Mouse (Mus musculus) hindbrain, embryonic 11.5 days (tissue): ENCODE measurements around the gene Insc. TPM values are rescaled to one million over a fixed set of nuclear protein-coding genes. Genes with fewer than 3 reads are reported as not detected.

ENCODE experiments used
- ATAC-seq: fragments of 200-750 bp; cut with Nextera tagmentation; 2 replicates; pipeline ENCODE4 v1.8.0; 2017; ENCODE audit warnings: mild to moderate bottlenecking, moderate TSS enrichment, moderate library complexity; ENCODE audit not compliant: low FRiP score
- DNase-seq: peaks from one replicate; pipeline ENCODE4 v3.0.0-alpha.2; 2015; ENCODE audit warnings: low spot score
- H3K27ac ChIP-seq: fragments of 300-500 bp; sonication (generic); 2 replicates; pipeline ENCODE4 v1.5.1; 2014; ENCODE audit warnings: mild to moderate bottlenecking, low read depth, low read length
- H3K27me3 ChIP-seq: fragments of 300-500 bp; sonication (generic); 2 replicates; pipeline ENCODE4 v1.6.1; 2014; ENCODE audit warnings: mild to moderate bottlenecking, low read length, moderate library complexity, mixed read lengths; ENCODE audit not compliant: control insufficient read depth, insufficient read depth
- H3K36me3 ChIP-seq: fragments of 300-500 bp; sonication (generic); 2 replicates; pipeline ENCODE4 v1.6.1; 2014; ENCODE audit warnings: mild to moderate bottlenecking, low read length, moderate library complexity, mixed read lengths; ENCODE audit not compliant: control insufficient read depth, insufficient read depth
- H3K4me1 ChIP-seq: fragments of 300-500 bp; sonication (generic); replicated peaks from 2 replicates; pipeline ENCODE4 v1.6.1; 2014; ENCODE audit warnings: low read length, mixed read lengths; ENCODE audit not compliant: control insufficient read depth, insufficient read depth
- H3K4me2 ChIP-seq: fragments of 300-500 bp; sonication (generic); replicated peaks from 2 replicates; pipeline ENCODE4 v1.6.1; 2014; ENCODE audit warnings: mild to moderate bottlenecking, low read depth, low read length
- H3K4me3 ChIP-seq: fragments of 300-500 bp; sonication (generic); 2 replicates; pipeline ENCODE4 v1.5.1; 2014; ENCODE audit warnings: low read depth, low read length
- H3K9ac ChIP-seq: fragments of 300-500 bp; sonication (generic); 2 replicates; pipeline ENCODE4 v1.6.1; 2014; ENCODE audit warnings: low read depth, low read length
- H3K9me3 ChIP-seq: fragments of 300-500 bp; sonication (generic); 2 replicates; pipeline ENCODE4 v1.6.1; 2016; ENCODE audit warnings: low read length; ENCODE audit not compliant: control insufficient read depth
- WGBS: fragments of 180-500 bp; shearing (Covaris S2); extraction: QIAGEN DNeasy Blood & Tissue Kit; methylation state at CpG from one replicate; pipeline ENCODE4 v1.1.7; 2014; 5-methylcytosine and 5-hydroxymethylcytosine counted together
- polyA plus RNA-seq: library from polyadenylated mRNA; unstranded; fragments of >200 nt; fragmentation: Nextera tagmentation; extraction: Ambion mirVana; gene quantifications from 2 replicates; pipeline ENCODE4 v1.2.1, GENCODE M21; 2014

The Insc gene
- 7.5 and 10.9 TPM in 2 replicates for polyA plus RNA-seq

GRCm38 (mm10) chr7:114743022-114743780 lies at the start of gene Insc:
Insc (plus strand) TSS chr7:114743694.
- Histone ChIP-seq H3K4me1 (no peaks in the 10 kb centered on the region; the same call in 1 of the 2 replicates), H3K27me3 (no peaks in the 10 kb centered on the region), H3K4me3 (no peak within 1 kb of the TSS), H3K4me2 (no peak within 1 kb of the TSS), H3K9me3 (no peaks in the 10 kb centered on the region), H3K27ac (no peak within 1 kb of the TSS), H3K9ac (no peak within 1 kb of the TSS), H3K36me3 (no peaks in the 10 kb centered on the region)
- 76% methylated on average over 5 of the region's 5 CpGs for WGBS
- DNase-seq (no peak), ATAC-seq (no peak)

- WGBS: 76% methylated on average over 2 of the region's 2 CpGs
- no peak overlapping the region for H3K9ac ChIP-seq
- no peaks in the 10 kb centered on the region for H3K36me3 ChIP-seq
- no peaks in the 10 kb centered on the region for H3K4me1 ChIP-seq
- ATAC-seq (no peak), DNase-seq (no peak)
- no peaks in the 10 kb centered on the region for H3K27me3 ChIP-seq
- H3K9me3 ChIP-seq: no peaks in the 10 kb centered on the region
- H3K4me2 ChIP-seq: no peak overlapping the region
- no peak overlapping the region for H3K27ac ChIP-seq
- no peak overlapping the region for H3K4me3 ChIP-seq
Measured at GRCm38 (mm10) chr7:114700871-114701270, 42.6 kb upstream of the Insc start.

GRCm38 (mm10) chr7:114706716-114707115 lies 36.8 kb upstream of the Insc start:
- no peak overlapping the region for H3K27ac ChIP-seq
- ATAC-seq (no peak), DNase-seq (no peak)
- no peak overlapping the region for H3K4me2 ChIP-seq
- no peaks in the 10 kb centered on the region for H3K36me3 ChIP-seq
- H3K27me3 ChIP-seq: no peaks in the 10 kb centered on the region
- 81% methylated on average over 4 of the region's 4 CpGs for WGBS
- no peaks in the 10 kb centered on the region for H3K4me1 ChIP-seq
- no peak overlapping the region for H3K4me3 ChIP-seq
- no peaks in the 10 kb centered on the region for H3K9me3 ChIP-seq
- H3K9ac ChIP-seq: no peak overlapping the region

- no peaks in the 10 kb centered on the region for H3K36me3 ChIP-seq
- no peaks in the 10 kb centered on the region for H3K9me3 ChIP-seq
- no peak overlapping the region for H3K4me3 ChIP-seq
- H3K4me1 ChIP-seq: no peaks in the 10 kb centered on the region
- H3K4me2 ChIP-seq: no peak overlapping the region
- H3K27me3 ChIP-seq: no peaks in the 10 kb centered on the region
- H3K27ac ChIP-seq: no peak overlapping the region
- DNase-seq (no peak), ATAC-seq (no peak)
- H3K9ac ChIP-seq: no peak overlapping the region
- 85% methylated on average over 1 of the region's 1 CpGs for WGBS
Measured at GRCm38 (mm10) chr7:114707398-114707797, 36.1 kb upstream of the Insc start.

GRCm38 (mm10) chr7:114710419-114710818 lies 33.1 kb upstream of the Insc start:
- Histone ChIP-seq H3K4me3 (no peak overlapping the region), H3K27me3 (no peaks in the 10 kb centered on the region), H3K4me1 (no peaks in the 10 kb centered on the region), H3K4me2 (no peak overlapping the region), H3K27ac (no peak overlapping the region), H3K9me3 (no peaks in the 10 kb centered on the region), H3K9ac (no peak overlapping the region), H3K36me3 (no peaks in the 10 kb centered on the region)
- ATAC-seq: no peak
- no peak for DNase-seq
- WGBS: 81% methylated on average over 2 of the region's 2 CpGs

GRCm38 (mm10) chr7:114712523-114712922 lies 31.0 kb upstream of the Insc start:
- H3K27me3 ChIP-seq: 0 out of 2 replicates have a peak, but pooled peaks cover 4% of the 10 kb centered on the region
- H3K4me1 ChIP-seq: no peaks in the 10 kb centered on the region
- H3K27ac ChIP-seq: no peak overlapping the region
- H3K9me3 ChIP-seq: no peaks in the 10 kb centered on the region
- ATAC-seq (no peak), DNase-seq (no peak)
- H3K36me3 ChIP-seq: no peaks in the 10 kb centered on the region
- H3K4me3 ChIP-seq: no peak overlapping the region
- WGBS: 78% methylated on average over 1 of the region's 1 CpGs
- no peak overlapping the region for H3K4me2 ChIP-seq
- H3K9ac ChIP-seq: no peak overlapping the region

GRCm38 (mm10) chr7:114718300-114718699 lies 25.2 kb upstream of the Insc start, which contains the start of gene Calcb:
Calcb (plus strand) TSS chr7:114718643.
- no peak within 1 kb of the TSS for H3K9ac ChIP-seq
- no peak within 1 kb of the TSS for H3K4me3 ChIP-seq
- H3K4me2 ChIP-seq: peak within 1 kb of the TSS; percentile 25
- DNase-seq (no peak), ATAC-seq (no peak)
- WGBS: 1% methylated on average over 11 of the region's 11 CpGs
- no peaks in the 10 kb centered on the region for H3K36me3 ChIP-seq
- no peak within 1 kb of the TSS for H3K27ac ChIP-seq
- H3K27me3 ChIP-seq: peaks cover 27% of the 10 kb centered on the region
- no peaks in the 10 kb centered on the region for H3K9me3 ChIP-seq
- H3K4me1 ChIP-seq: no peaks in the 10 kb centered on the region

- no peak overlapping the region for H3K4me3 ChIP-seq
- no peaks in the 10 kb centered on the region for H3K9me3 ChIP-seq
- no peak overlapping the region for H3K9ac ChIP-seq
- no peaks in the 10 kb centered on the region for H3K36me3 ChIP-seq
- 5% methylated on average over 17 of the region's 17 CpGs for WGBS
- DNase-seq: peak; percentile 59
- H3K27me3 ChIP-seq: peaks cover 27% of the 10 kb centered on the region
- ATAC-seq: no peak
- H3K4me1 ChIP-seq: no peaks in the 10 kb centered on the region
- H3K4me2 ChIP-seq: peak overlapping the region; percentile 6; the same call in 1 of the 2 replicates
- no peak overlapping the region for H3K27ac ChIP-seq
Measured at GRCm38 (mm10) chr7:114719381-114720131, 23.9 kb upstream of the Insc start.
